Mouse (Mus musculus) T-helper 2 cell (primary cell): Measurements from ENCODE around the gene Pde8a.

Experiments used
- in situ Hi-C: fragments of 300-600 bp; cut with MboI, MseI; formaldehyde crosslinking; loops from one replicate; pipeline ENCODE4 v1.15.1; 2025; ENCODE audit warnings: high pct_unique_total_duplicates

The Pde8a gene

GRCm38 (mm10) chr7:81209979-81210685 is 3.3 kb upstream of the Pde8a start:
- in situ Hi-C loops: loop anchor here (5.0 kb wide), 1 partner anchor 43 kb away; no protein-coding TSS in a partner anchor

GRCm38 (mm10) chr7:81211760-81212159 is 1.6 kb upstream of the Pde8a start:
- in situ Hi-C loops: no loop called here

- in situ Hi-C loops: no loop called here
These were observed 1.1 kb upstream of the Pde8a start for GRCm38 (mm10) chr7:81212261-81212681.

DNA sequence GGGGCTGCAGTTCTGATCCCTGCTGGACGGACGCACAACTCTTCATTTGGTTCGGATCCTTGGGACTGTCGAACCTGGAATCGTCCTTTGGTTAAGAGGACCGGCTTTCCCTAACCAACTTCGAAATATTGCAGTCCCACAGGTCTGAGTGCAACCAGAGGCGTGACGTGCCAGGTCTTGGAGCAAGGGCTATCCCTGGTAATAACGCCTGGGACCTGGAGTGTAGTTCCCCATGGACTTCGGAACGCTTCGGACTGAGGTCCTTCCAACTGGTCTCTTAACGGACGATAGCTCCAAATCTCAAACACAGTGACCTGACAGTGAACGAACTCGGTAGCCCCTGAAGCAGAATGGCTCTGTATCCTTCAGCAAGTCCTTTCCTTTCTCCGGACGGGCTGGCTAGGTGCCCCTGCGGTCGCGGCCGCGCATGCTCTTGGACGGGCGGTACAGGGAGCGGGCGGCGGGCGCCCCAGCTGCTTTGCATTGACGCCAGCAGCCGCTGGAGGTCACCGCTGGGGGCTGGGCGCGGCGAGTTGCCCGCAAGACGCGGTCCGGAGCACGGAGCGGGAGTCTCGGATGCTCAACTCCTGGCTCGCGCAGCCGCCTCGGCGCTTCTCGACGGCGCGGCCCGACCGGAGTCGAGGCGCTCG is 574 bp upstream of the Pde8a start:
- in situ Hi-C loops: no loop called here

DNA sequence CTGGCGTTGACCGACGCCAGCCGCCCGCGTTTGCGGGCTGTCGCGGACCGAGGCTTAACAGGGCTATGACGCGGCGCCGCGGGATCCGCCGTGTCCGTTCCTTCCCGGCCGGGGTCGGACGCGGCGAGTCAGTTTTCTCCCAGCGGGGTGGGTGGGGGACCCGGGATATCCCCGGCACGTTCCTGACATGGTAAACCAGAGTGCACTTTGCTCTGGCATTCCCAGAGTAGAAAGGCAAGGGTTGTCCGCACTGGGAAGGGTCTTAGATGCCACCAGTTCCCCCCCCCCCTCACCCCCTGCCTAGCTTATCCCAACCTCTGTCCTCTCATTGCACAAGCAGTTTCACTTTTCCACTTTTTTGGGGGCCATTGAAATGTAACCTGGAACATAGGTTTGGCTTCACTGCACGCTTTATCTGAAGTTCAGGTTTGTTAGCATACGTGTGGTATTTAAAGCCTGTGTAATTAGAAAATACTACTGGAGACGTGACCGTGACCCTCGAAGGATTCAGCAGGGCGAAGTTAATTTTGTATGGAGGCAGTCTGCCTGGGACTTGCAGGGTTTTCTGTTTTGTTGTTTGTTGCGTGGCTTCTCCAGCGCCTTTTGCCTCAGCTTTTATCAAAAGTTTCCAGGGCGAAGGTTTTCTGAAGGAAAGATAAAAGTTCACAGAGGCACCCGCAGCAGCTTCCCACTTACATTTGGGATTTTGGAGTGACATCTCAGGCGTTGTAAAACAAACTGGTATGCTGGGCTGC is 934 bp downstream of the Pde8a start:
- in situ Hi-C loops: no loop called here

DNA sequence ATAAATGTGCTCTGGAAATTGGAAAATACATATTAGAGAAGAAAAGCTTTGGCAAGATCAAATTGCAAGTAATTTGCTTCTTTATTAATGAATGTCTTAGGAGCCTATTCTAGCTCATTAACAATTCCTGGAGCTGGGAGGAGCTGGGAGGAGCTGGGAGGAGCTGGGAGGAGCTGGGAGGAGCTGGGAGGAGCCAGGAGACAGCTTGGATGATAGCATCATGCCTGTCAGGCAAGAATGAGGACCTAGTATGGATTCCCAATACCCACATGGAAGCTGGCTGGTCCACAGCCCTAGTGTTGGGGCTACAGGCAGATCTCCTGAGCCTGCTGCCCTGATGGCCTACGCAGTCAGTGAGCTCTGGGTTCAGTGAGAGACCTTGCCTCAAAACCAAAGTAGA is 2.6 kb downstream of the Pde8a start:
- in situ Hi-C loops: no loop called here

DNA sequence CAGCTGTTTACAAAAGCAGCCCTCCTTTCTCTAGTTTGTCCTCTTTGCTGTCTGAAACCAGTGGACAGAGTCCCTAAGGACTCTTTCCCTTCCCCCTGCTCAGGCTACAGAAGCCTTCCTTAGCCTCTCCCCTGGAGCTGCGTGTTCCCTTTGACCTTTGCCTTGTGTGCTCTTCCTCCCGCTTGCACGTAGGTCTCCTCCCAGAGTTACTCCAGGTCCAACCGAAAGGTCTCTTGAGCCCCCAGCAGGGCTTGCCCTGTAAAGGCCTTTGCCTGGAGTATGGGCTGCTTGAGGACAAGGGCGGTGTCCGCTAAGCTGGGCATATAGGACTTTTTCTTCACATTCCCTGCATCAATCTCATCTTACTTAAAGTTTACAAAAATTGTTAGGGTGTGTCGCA is 5.9 kb downstream of the Pde8a start:
- in situ Hi-C loops: no loop called here

- in situ Hi-C loops: no loop called here
These were observed 7.0 kb downstream of the Pde8a start for GRCm38 (mm10) chr7:81220381-81220780.

- in situ Hi-C loops: no loop called here
These were observed 10.9 kb downstream of the Pde8a start for GRCm38 (mm10) chr7:81224260-81224659.

GRCm38 (mm10) chr7:81230091-81230792 is 16.8 kb downstream of the Pde8a start:
- in situ Hi-C loops: no loop called here

- in situ Hi-C loops: no loop called here
These were observed 19.3 kb downstream of the Pde8a start for GRCm38 (mm10) chr7:81232674-81233073.

GRCm38 (mm10) chr7:81235117-81235516 is 21.7 kb downstream of the Pde8a start:
- in situ Hi-C loops: no loop called here

- in situ Hi-C loops: no loop called here
These were observed 22.3 kb downstream of the Pde8a start for GRCm38 (mm10) chr7:81235600-81236223.

- in situ Hi-C loops: no loop called here
These were observed 30.0 kb downstream of the Pde8a start for GRCm38 (mm10) chr7:81243361-81243760.

DNA sequence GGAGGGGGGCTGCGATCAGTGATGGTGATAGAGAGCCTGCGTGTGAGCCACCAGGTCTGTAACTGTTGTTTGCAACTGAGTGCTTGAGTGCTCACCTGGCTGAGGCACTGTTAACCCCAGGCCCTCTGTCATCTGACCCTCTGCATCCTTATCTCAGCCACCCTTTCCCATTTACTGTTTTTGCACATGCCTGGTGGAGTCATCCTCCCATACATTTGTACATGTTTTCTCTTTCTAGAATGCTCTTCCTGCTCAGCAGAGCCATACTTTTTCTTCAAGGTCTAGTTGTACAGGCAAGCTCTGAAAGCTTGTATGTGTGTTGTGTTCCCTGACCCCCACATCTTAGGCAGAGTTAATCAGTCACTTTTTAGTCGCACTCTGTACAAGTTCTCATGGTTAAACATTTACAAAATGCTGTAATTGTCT is 36.5 kb downstream of the Pde8a start:
- in situ Hi-C loops: no loop called here

- in situ Hi-C loops: no loop called here
These were observed 37.2 kb downstream of the Pde8a start for GRCm38 (mm10) chr7:81250601-81251000.

DNA sequence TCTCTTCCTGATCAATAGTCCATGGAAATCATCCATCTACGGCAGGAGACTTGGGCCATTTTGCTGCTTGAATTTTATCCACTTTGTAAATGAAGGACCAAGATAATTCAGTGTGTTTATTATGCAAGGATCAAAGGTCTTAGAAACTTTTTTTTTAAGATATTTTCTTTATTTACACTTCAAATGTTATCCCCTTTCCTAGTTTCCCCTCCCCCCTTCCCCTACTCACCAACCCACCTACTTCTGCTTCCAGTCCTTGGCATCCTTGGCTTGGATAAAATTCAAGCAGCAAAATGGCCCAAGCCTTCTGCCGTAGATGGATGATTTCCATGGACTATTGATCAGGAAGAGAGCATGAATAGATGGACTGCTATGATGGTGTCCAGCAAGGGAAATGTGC is 38.1 kb downstream of the Pde8a start:
- in situ Hi-C loops: no loop called here

DNA sequence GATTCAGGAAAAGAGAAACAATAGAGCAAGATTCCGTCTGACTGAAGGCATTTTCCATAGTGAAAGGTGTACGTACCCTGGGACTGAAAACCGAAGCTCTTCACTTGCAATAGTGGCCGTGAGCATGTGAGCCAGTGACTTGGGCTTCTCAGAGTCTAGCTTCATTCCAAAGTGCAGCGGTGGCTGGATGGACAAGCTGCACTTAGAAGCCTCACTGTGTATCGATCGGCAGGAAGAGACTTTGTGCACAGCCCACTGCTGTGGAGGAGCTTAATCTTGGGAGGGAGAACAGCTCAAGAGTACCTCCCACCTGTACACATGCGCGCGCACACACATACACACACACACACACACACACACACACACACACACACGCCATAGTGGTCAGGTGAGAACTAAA is 39.9 kb downstream of the Pde8a start:
- in situ Hi-C loops: no loop called here

DNA sequence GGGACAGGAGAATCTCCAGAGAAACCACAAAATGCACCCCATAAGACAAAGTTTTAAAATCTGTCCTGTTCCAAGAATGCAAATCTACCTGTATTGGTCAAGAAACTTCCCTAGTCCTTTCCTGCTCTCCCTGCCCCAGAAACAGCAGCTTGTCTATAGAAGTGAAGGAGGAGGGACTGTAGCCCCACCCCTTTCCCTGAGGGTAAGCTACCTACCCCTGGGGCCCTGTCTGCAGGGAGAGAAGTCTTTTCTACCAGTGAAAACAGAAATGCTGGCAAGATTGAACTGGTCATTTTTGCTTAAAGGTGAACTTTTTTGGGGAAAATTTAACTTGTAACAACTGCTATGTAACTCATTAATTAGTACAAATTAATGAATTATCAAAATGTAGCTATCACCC is 41.2 kb downstream of the Pde8a start:
- in situ Hi-C loops: no loop called here

DNA sequence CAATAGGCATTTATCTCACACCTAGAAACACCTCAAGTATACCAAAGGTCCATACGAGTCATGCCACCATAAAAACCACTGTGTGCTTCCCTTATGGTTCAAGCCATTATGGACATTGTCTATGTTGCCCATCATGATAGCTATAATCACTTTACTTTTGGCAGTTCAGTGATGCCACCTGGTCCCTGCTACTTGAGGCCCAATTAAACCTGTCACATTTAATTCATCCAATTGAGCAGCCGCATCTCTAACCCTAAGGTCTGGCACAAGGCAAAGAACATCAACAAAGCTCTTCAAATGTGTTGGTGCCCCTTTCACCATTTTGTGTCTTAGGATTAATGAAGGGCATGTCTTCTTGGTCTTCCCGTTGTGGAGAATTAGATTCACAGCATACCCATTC is 42.1 kb downstream of the Pde8a start:
- in situ Hi-C loops: no loop called here

GRCm38 (mm10) chr7:81256773-81257172 is 43.4 kb downstream of the Pde8a start:
- in situ Hi-C loops: no loop called here

DNA sequence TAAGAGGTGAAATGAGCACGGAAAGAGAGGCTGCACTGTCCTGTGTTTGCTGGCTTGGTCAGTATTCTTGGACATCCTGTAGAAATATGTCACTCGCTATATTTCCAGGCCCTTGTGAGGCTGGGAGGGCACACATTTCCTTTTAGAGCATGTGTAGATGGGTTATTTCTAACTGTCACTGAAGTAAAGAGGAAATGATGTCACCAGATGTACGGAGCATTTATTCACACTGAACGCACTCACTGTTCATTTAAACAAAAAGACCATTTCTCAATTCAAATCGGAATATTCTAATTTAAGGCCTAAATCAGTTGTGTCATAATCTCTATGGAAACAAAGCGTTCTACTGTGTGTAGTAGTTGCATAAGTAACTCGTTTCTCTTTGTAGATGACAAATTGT is 48.2 kb downstream of the Pde8a start:
- in situ Hi-C loops: no loop called here
